Mouse (Mus musculus) ES-CJ7 (cell line): ENCODE data around the gene Hes5.

Experiments used
- DNase-seq: peaks from one replicate; pipeline ENCODE4 v3.0.0; 2011; ENCODE audit warnings: low read depth, low spot score

Hes5 gene

GRCm38 (mm10) chr4:155011312-155012025, 50.7 kb downstream of the Hes5 start:
- no peak for DNase-seq
